Mouse (Mus musculus): ENCODE results near the gene Gpc3.

GRCm38 (mm10) chrX:52616152-52616551 lies 2.4 kb upstream of the Gpc3 start:
- TF ChIP-seq POLR2A (IDR thresholded peaks at IDR 0.05; ENCODE audit: borderline replicate concordance, insufficient read depth, low read length) (no peak), CTCF (IDR thresholded peaks at IDR 0.05; ENCODE audit: borderline replicate concordance, insufficient read depth, low read depth, low read length) (no peak)

Measured in cerebellum, adult 2 months (tissue).